Mouse (Mus musculus) erythroblast, embryonic 14.5 days (primary cell): ENCODE measurements around the gene Rhd.

ENCODE experiments used
- GATA1 ChIP-seq: IDR thresholded peaks from 2 replicates; pipeline ENCODE4 v1.6.1; 2012; ENCODE audit warnings: low read length, inconsistent platforms, mixed read lengths
- TAL1 ChIP-seq: IDR thresholded peaks from 3 replicates; pipeline ENCODE4 v1.6.1; 2012; ENCODE audit warnings: low read length, inconsistent platforms, mixed read lengths

DNA sequence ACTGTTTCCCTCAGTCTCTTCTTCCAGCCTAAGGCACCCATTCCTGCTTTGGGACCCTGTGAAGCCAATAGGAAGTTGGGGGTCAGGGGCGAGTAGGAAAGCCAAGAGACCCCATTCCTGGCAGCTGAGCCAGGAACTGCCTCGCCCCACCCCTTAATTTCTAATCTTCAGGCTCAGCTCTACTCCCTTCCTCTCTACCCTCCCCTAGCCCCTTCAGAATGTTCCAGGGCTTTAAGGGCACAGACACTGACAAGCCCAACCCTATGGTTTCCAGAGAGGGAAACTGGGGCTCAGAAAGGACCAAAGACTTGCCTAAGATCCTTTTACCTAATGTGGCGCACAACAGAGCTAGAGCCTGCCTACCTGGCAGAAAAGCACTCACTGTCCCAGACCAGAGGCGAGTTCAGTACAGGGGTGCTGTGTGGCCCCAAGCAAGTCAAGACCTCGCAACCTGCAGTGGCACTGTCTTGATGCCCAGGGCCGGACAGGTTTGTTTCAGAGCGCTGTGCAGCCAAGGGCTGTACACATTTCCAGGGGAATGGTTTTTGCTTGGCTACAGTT lies 5.6 kb downstream of the Rhd start:
- TF ChIP-seq TAL1, result no peak
- TF ChIP-seq GATA1, result no peak
